ENCODE assay signal across 8 mouse cellular contexts in genomic region chr2:118978064-118978463, GRCm38 (mm10). TPM values are rescaled to one million over a fixed set of nuclear protein-coding genes. Genes with fewer than 3 reads are reported as not detected.
DNase-seq lines count a peak whose midpoint lies in the region; ATAC-seq and TF ChIP-seq lines count a peak whose summit lies in the region.
"Had no signal": no experiment of that assay in that cellular context is flagged by ENCODE, and none has a peak within 500 bp of the region (broad histone marks: within the 10 kb centered on the region; RNA-seq: fewer than 3 reads in every experiment).

No protein-coding gene starts in this region.

- TF ChIP-seq POLR2A in CH12.LX (IDR thresholded peaks at IDR 0.05; ENCODE audit: low read depth, low read length), result no peak

- peaks cover 5% of the 10 kb centered on the region for H3K9me3 ChIP-seq in CH12.LX (replicated peaks; ENCODE audit: low read length)

- dilution Hi-C loops in CH12.LX (cut with MboI; ENCODE audit: extremely low pct_ligation_motif_present, extremely low pct_unique_long_range_greater_than_20kb, low sequenced_read_pairs), result no loop called here

- no peak for TF ChIP-seq EP300 in CH12.LX (IDR thresholded peaks at IDR 0.05; ENCODE audit: low read length)

- DNase-seq in kidney, postnatal 10 days, result peak; percentile 19
- no peak for DNase-seq in kidney, adult 8-10 months
- peak; percentile 45 for DNase-seq in CH12.LX (ENCODE audit: extremely low read depth)
- DNase-seq in MEL-GATA-1-ER (ENCODE audit: extremely low read depth, low read depth), result peak; percentile 24
- DNase-seq in left cerebral cortex, postnatal 25 days (ENCODE audit: low spot score in 2 of 2), result no peak

- ATAC-seq in megakaryocyte progenitor cell, adult 5-6 weeks (replicated peaks; ENCODE audit: poor library complexity), result peak; percentile 40
- ATAC-seq in frontal cortex, adult (ENCODE audit: low TSS enrichment), result no peak

- H3K27ac ChIP-seq in CH12.LX (ENCODE audit: insufficient read depth, low read depth), result no peak overlapping the region

- no peaks in the 10 kb centered on the region for H3K79me2 ChIP-seq in CH12.LX (replicated peaks; ENCODE audit: control insufficient read depth, extremely low read depth, insufficient read depth, poor library complexity, severe bottlenecking)

- TF ChIP-seq CTCF in CH12.LX (conservative IDR thresholded peaks at IDR 0.05 in 1 of 2, IDR thresholded peaks at IDR 0.05 in 1 of 2; ENCODE audit: low read depth in 2 of 2, low read length in 2 of 2), result peak; percentile 22 to 59; a peak in 2 of 4 replicates

- no peak overlapping the region for H3K9ac ChIP-seq in CH12.LX (ENCODE audit: insufficient read depth, low read depth)

- H3K36me3 ChIP-seq in CH12.LX (replicated peaks in 1 of 2; ENCODE audit: control insufficient read depth in 1 of 2, insufficient read depth in 1 of 2, low read length in 1 of 2), result no peaks in the 10 kb centered on the region

- peak; percentile 64 for TF ChIP-seq RAD21 in CH12.LX (IDR thresholded peaks at IDR 0.05; ENCODE audit: low read depth, low read length)

- no peak overlapping the region for H3K4me2 ChIP-seq in CH12.LX (ENCODE audit: insufficient read depth, low read depth, poor library complexity, severe bottlenecking)

- in situ Hi-C loops in CH12.LX (cut with MboI; ENCODE audit: low pct_ligation_motif_present, low pct_unique_long_range_greater_than_20kb, low sequenced_read_pairs), result loop anchor here (5.0 to 10.0 kb wide), 3 partner anchors 66 to 213 kb away; partner anchors contain the start of gene Ccdc9b

- intact Hi-C loops in left cerebral cortex, postnatal 25 days (cut with DNase I), result no loop called here

- H3K27me3 ChIP-seq in CH12.LX (replicated peaks), result peaks cover 42% of the 10 kb centered on the region

- H3K4me1 ChIP-seq in CH12.LX (ENCODE audit: control insufficient read depth in 1 of 2, insufficient read depth in 2 of 2), result peaks cover 3 to 19% of the 10 kb centered on the region in 2 experiments; a peak in 3 of 4 replicates

- no peak overlapping the region for H3K4me3 ChIP-seq in CH12.LX (replicated peaks in 1 of 3; ENCODE audit: low read depth in 2 of 3, low read length in 2 of 3, poor library complexity in 1 of 3)
- H3K4me3 ChIP-seq: megakaryocyte, embryonic 14.5 days had no signal

TF ChIP-seq in CH12.LX, 34 proteins besides CTCF, POLR2A, EP300 and RAD21:
- TF ChIP-seq MYC (IDR thresholded peaks at IDR 0.05; ENCODE audit: low read depth, low read length) (no peak), MAX (IDR thresholded peaks at IDR 0.05; ENCODE audit: low read length) (no peak), USF2 (conservative IDR thresholded peaks at IDR 0.05; ENCODE audit: low read depth, low read length) (no peak), SIN3A (IDR thresholded peaks at IDR 0.05; ENCODE audit: low read length) (no peak), NRF1 (IDR thresholded peaks at IDR 0.05; ENCODE audit: low read depth, low read length) (no peak), SMC3 (IDR thresholded peaks at IDR 0.05; ENCODE audit: low read depth, low read length) (peak; percentile 40)

RNA-seq across cellular contexts. Expression of gene Ccdc32, which starts 51.1 kb away (rescaled TPM):
- total RNA-seq in CH12.LX (2012; rRNA removed) (11.7 and 13.9 TPM in 2 replicates), CH12.LX (2014; rRNA removed) (17.6 and 18.3 TPM in 2 replicates)
- 11.5 and 11.8 TPM in 2 replicates for polyA plus RNA-seq in CH12.LX (2012; ENCODE audit: insufficient read length, low read depth)
- total RNA-seq in megakaryocyte progenitor cell, adult 5-6 weeks (2015), result 10.4 and 12.7 TPM in 2 replicates
- 15.2 and 16.2 TPM in 2 replicates for total RNA-seq in megakaryocyte progenitor cell, adult 5-6 weeks (2017)
- 10 to 100 TPM; 50.5 to 51.0 TPM for total RNA-seq in left cerebral cortex, postnatal 25 days (2021)

RNA-seq across cellular contexts. Expression of gene Chst14, which starts 51.8 kb away (rescaled TPM):
- total RNA-seq in CH12.LX (2012; rRNA removed) (4.4 and 5.1 TPM in 2 replicates), CH12.LX (2014; rRNA removed) (3.1 and 4.7 TPM in 2 replicates)
- 6.7 and 8.4 TPM in 2 replicates for polyA plus RNA-seq in CH12.LX (2012; ENCODE audit: insufficient read length, low read depth)
- total RNA-seq in megakaryocyte progenitor cell, adult 5-6 weeks (2015), result 4.6 and 5.7 TPM in 2 replicates
- total RNA-seq in megakaryocyte progenitor cell, adult 5-6 weeks (2017), result 1.5 and 4.7 TPM in 2 replicates
- 1 to 10 TPM; 2.3 to 2.5 TPM for total RNA-seq in left cerebral cortex, postnatal 25 days (2021)

RNA-seq across cellular contexts. Expression of gene Rpusd2, which starts 56.5 kb away (rescaled TPM):
- total RNA-seq in CH12.LX (2012; rRNA removed), result 14.7 and 14.8 TPM in 2 replicates
- total RNA-seq in CH12.LX (2014; rRNA removed), result 9.3 and 10.7 TPM in 2 replicates
- 12.3 and 13.7 TPM in 2 replicates for polyA plus RNA-seq in CH12.LX (2012; ENCODE audit: insufficient read length, low read depth)
- total RNA-seq in megakaryocyte progenitor cell, adult 5-6 weeks (2015), result 13.0 and 14.6 TPM in 2 replicates
- 16.0 and 17.6 TPM in 2 replicates for total RNA-seq in megakaryocyte progenitor cell, adult 5-6 weeks (2017)
- 1 to 10 TPM; 7.6 to 7.7 TPM for total RNA-seq in left cerebral cortex, postnatal 25 days (2021)

Comparison
In these comparisons a context has a peak if more than half of its experiments do, and no peak if none do; other contexts are left out.
1. DNase-seq: peak in kidney, postnatal 10 days (single experiment), CH12.LX (single experiment) and MEL-GATA-1-ER (single experiment); none in kidney, adult 8-10 months (0 of 2) and left cerebral cortex, postnatal 25 days (0 of 2).